Mouse (Mus musculus): ENCODE data around the gene Cd163l1. TPM values are rescaled to one million over a fixed set of nuclear protein-coding genes. Genes with fewer than 3 reads are reported as not detected.

Cd163l1 gene
- not detected in 2 replicates for polyA plus RNA-seq (2015; fragmentation: Nextera tagmentation; extraction: Ambion mirVana)

GRCm38 (mm10) chr7:140217967-140218366 is at the start of gene Cd163l1:
TSS of gene Cd163l1 (plus strand) at chr7:140218267.
- Histone ChIP-seq H3K4me1 (no peaks in the 10 kb centered on the region), H3K9ac (no peak within 1 kb of the TSS), H3K27me3 (no peaks in the 10 kb centered on the region), H3K36me3 (ENCODE audit: poor library complexity, severe bottlenecking) (no peaks in the 10 kb centered on the region), H3K9me3 (replicated peaks) (no peaks in the 10 kb centered on the region), H3K4me3 (no peak within 1 kb of the TSS), H3K4me2 (no peak within 1 kb of the TSS), H3K27ac (no peak within 1 kb of the TSS)
- WGBS = 91% methylated on average over 2 of the region's 2 CpGs
- no peak for ATAC-seq

- H3K4me3 ChIP-seq = no peak overlapping the region
- no peaks in the 10 kb centered on the region for H3K27me3 ChIP-seq
- no peaks in the 10 kb centered on the region for H3K4me1 ChIP-seq
- no peaks in the 10 kb centered on the region for H3K36me3 ChIP-seq (ENCODE audit: poor library complexity, severe bottlenecking)
- H3K9me3 ChIP-seq (replicated peaks) = no peaks in the 10 kb centered on the region
- 85% methylated on average over 4 of the region's 4 CpGs for WGBS
- no peak overlapping the region for H3K4me2 ChIP-seq
- H3K27ac ChIP-seq = no peak overlapping the region
- H3K9ac ChIP-seq = no peak overlapping the region
- ATAC-seq = no peak
Observed at GRCm38 (mm10) chr7:140169386-140169785, 48.7 kb upstream of the Cd163l1 start.

DNA sequence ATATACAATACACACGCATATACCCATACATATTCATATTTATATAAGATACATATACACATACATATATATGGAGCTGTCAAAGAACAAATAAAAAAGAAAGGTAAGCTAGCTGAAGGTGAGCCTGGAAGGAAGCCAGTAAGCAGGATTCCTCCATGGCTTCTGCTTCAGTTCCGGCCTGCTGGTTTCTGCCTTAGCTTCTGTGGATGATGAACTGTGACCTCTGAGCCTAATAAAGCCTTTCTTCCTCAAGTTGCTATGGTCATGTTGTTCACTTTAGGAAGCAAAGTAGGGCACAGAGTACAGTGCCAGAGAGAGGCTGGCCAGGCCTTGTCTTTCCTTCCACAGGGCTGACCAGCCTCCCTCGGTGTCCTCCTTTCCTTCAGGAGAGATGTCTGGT is 47.2 kb upstream of the Cd163l1 start:
- no peak for ATAC-seq
- WGBS = 97% methylated on average over 3 of the region's 3 CpGs
- Histone ChIP-seq H3K27ac (no peak overlapping the region), H3K9me3 (replicated peaks) (no peaks in the 10 kb centered on the region), H3K9ac (no peak overlapping the region), H3K4me3 (no peak overlapping the region), H3K4me1 (no peaks in the 10 kb centered on the region), H3K4me2 (no peak overlapping the region), H3K36me3 (ENCODE audit: poor library complexity, severe bottlenecking) (no peaks in the 10 kb centered on the region), H3K27me3 (no peaks in the 10 kb centered on the region)

DNA sequence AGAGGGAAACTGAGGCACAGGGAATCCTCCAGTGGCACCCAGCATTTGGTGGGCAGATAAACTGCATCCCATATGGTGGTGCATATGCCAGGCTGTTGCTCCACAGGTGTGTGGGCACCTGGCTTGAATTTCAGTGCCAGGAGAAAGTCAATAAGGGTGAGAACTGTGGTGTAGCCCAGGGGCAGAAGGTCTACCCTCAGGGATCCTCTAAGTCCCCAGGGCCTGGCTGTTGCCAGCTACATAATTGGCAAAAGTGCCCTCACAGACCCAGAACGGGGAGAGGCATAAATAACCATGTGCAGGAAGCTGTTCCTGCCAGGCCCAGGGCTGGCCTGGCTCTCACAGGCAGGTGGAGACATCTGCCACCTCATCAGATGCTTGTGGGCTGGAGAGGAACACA is 45.1 kb upstream of the Cd163l1 start, which contains the start of gene Olfr523:
Olfr523 (plus strand) TSS at position 282 of the 400 bp plus-strand sequence.
- 43% methylated on average over 1 of the region's 1 CpGs for WGBS
- no peak for ATAC-seq
- no peak within 1 kb of the TSS for H3K4me3 ChIP-seq
- no peak within 1 kb of the TSS for H3K4me2 ChIP-seq
- no peak within 1 kb of the TSS for H3K9ac ChIP-seq
- no peak within 1 kb of the TSS for H3K27ac ChIP-seq
- no peaks in the 10 kb centered on the region for H3K27me3 ChIP-seq
- no peaks in the 10 kb centered on the region for H3K36me3 ChIP-seq (ENCODE audit: poor library complexity, severe bottlenecking)
- H3K4me1 ChIP-seq = no peaks in the 10 kb centered on the region
- no peaks in the 10 kb centered on the region for H3K9me3 ChIP-seq (replicated peaks)

DNA sequence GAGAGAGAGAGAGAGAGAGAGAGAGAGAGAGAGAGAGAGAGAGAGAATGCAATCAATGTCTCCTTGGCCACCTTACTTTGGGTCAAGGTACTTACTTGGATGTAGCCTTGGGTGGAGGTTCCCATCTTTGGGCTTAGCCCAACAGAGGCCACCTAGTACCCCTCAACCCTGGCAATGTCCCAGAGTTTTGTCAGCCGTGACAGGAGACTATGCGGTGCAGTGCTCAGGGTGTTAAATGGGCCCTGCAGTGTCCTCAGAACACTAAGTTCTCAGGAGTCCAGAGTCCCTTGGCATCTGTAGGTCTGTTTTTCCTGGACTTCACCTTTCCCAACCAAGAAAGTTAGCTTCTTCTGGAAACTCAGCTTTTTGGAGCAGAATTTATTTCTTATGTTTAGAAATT is 38.9 kb upstream of the Cd163l1 start:
- ATAC-seq = no peak

DNA sequence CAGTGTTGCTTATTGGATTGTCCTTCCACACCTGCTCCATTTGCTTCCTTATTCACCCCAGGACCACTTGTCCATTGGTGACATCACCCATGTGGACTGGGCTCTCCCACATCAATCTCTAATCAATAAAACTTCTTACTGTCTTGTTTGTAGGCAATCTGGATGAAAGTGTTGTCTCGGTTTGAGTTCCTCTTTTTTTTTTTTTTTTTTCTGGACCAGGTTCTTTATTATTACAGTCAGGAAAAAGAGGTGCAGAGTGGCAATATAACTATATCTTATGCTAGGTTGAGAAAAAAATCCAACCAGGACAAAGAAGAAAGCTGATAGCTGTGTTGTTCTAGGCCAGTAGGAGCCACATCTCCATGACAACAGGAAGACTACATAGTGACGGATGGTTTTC is 37.4 kb upstream of the Cd163l1 start:
- H3K9me3 ChIP-seq (replicated peaks) = no peaks in the 10 kb centered on the region
- H3K4me2 ChIP-seq = no peak overlapping the region
- H3K4me1 ChIP-seq = no peaks in the 10 kb centered on the region
- 0 out of 2 replicates have a peak, but pooled peaks cover under 1% of the 10 kb centered on the region for H3K27me3 ChIP-seq
- H3K36me3 ChIP-seq (ENCODE audit: poor library complexity, severe bottlenecking) = no peaks in the 10 kb centered on the region
- no peak for ATAC-seq
- no peak overlapping the region for H3K27ac ChIP-seq
- H3K4me3 ChIP-seq = no peak overlapping the region
- 87% methylated on average over 2 of the region's 2 CpGs for WGBS
- no peak overlapping the region for H3K9ac ChIP-seq

More for the DNA sequence above, 38.9 kb upstream of the Cd163l1 start:
- Histone ChIP-seq H3K9me3 (replicated peaks) (no peaks in the 10 kb centered on the region), H3K27ac (no peak overlapping the region), H3K4me3 (no peak overlapping the region), H3K36me3 (ENCODE audit: poor library complexity, severe bottlenecking) (no peaks in the 10 kb centered on the region), H3K27me3 (no peaks in the 10 kb centered on the region), H3K4me2 (no peak overlapping the region), H3K4me1 (no peaks in the 10 kb centered on the region), H3K9ac (no peak overlapping the region)
- 71% methylated on average over 2 of the region's 2 CpGs for WGBS

DNA sequence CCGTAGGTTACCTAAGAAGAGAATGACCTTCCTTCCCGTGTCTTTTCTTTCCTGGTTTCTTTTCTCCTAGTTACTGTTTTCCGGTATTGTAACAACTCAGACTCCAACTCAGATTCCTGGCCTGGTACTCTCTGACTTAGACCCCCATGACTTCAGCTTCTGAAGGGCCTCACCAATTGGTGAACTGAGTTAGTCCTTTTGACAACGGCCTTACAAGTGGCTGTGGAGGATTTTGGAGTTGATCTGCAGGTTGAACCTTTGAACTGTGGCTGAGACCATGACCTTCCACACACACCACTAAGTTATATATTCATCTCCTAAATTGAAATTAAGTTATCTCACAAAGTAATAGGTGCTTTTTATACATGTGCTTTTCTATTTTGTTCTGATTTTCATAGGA is 33.9 kb upstream of the Cd163l1 start:
- WGBS = 86% methylated on average over 4 of the region's 4 CpGs
- no peak for ATAC-seq
- H3K27ac ChIP-seq = no peak overlapping the region
- H3K27me3 ChIP-seq = 0 out of 2 replicates have a peak, but pooled peaks cover 3% of the 10 kb centered on the region
- no peaks in the 10 kb centered on the region for H3K4me1 ChIP-seq
- H3K9me3 ChIP-seq (replicated peaks) = no peaks in the 10 kb centered on the region
- H3K4me2 ChIP-seq = no peak overlapping the region
- H3K36me3 ChIP-seq (ENCODE audit: poor library complexity, severe bottlenecking) = no peaks in the 10 kb centered on the region
- no peak overlapping the region for H3K4me3 ChIP-seq
- H3K9ac ChIP-seq = no peak overlapping the region

DNA sequence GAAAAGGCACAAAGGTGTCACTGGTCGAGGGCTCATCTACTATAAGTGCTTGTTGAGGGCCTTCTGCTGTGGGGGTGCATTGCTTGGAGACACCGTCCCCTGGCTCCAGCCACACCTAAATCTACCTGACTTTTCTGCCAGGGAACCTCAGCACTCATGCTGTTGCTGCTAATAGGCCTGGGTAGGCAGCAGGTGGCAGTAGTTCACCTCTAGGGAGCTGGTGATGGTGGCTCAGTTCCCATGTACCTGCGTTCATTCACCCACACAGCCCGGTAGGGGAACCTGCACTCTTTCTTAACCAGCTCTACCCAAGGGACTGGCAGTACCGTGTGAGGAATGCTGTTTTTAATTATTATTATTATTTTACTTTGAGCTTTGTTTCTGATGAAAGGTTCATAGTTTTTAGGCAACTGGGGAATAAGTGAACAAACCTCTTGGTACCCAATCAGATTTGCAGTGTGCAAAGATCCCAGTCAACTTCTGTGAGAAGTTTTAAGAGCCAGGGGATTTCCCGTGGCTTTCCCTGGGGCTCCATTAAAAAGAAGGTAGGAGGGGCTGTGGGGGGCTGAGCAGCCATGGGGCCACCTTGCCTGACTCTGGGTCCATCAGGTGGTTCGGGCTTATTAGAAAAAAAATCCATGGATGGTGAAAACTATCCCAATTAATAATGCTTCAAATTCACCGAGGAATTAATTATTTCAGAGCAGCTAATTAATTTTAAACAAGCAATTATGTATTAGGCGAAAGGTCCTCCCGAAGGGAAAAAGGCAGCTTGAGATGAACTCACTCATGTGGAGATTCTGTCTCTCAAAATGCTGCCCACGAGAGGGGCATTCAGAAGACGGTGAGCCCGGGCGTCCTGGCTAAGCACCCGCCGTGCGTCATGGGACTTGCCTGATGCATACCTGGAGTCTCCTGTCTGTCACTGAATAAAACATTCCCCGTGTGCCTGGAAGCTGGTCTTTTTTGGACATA is 31.1 kb upstream of the Cd163l1 start:
- Histone ChIP-seq H3K4me3 (no peak overlapping the region), H3K4me2 (no peak overlapping the region), H3K9me3 (replicated peaks) (no peaks in the 10 kb centered on the region), H3K4me1 (no peaks in the 10 kb centered on the region), H3K36me3 (ENCODE audit: poor library complexity, severe bottlenecking) (no peaks in the 10 kb centered on the region), H3K9ac (no peak overlapping the region), H3K27me3 (0 out of 2 replicates have a peak, but pooled peaks cover 3% of the 10 kb centered on the region), H3K27ac (no peak overlapping the region)
- no peak for ATAC-seq
- WGBS = 53% methylated on average over 18 of the region's 18 CpGs

- Histone ChIP-seq H3K9me3 (replicated peaks) (no peaks in the 10 kb centered on the region), H3K4me2 (no peak overlapping the region), H3K27me3 (0 out of 2 replicates have a peak, but pooled peaks cover 3% of the 10 kb centered on the region), H3K4me1 (no peaks in the 10 kb centered on the region), H3K9ac (no peak overlapping the region), H3K27ac (no peak overlapping the region), H3K36me3 (ENCODE audit: poor library complexity, severe bottlenecking) (no peaks in the 10 kb centered on the region), H3K4me3 (no peak overlapping the region)
- WGBS = 81% methylated on average over 7 of the region's 7 CpGs
- no peak for ATAC-seq
Observed at GRCm38 (mm10) chr7:140187721-140188390, 30.2 kb upstream of the Cd163l1 start.

GRCm38 (mm10) chr7:140188391-140189328 is 29.4 kb upstream of the Cd163l1 start:
- WGBS = 64% methylated on average over 4 of the region's 4 CpGs
- Histone ChIP-seq H3K36me3 (ENCODE audit: poor library complexity, severe bottlenecking) (no peaks in the 10 kb centered on the region), H3K4me3 (no peak overlapping the region), H3K4me1 (no peaks in the 10 kb centered on the region), H3K4me2 (no peak overlapping the region), H3K27me3 (0 out of 2 replicates have a peak, but pooled peaks cover 3% of the 10 kb centered on the region), H3K9ac (no peak overlapping the region), H3K9me3 (replicated peaks) (no peaks in the 10 kb centered on the region), H3K27ac (no peak overlapping the region)
- no peak for ATAC-seq

- Histone ChIP-seq H3K4me3 (no peak overlapping the region), H3K27me3 (0 out of 2 replicates have a peak, but pooled peaks cover 3% of the 10 kb centered on the region), H3K4me1 (no peaks in the 10 kb centered on the region), H3K27ac (no peak overlapping the region), H3K4me2 (no peak overlapping the region), H3K9ac (no peak overlapping the region), H3K9me3 (replicated peaks) (no peaks in the 10 kb centered on the region), H3K36me3 (ENCODE audit: poor library complexity, severe bottlenecking) (no peaks in the 10 kb centered on the region)
- WGBS = 95% methylated on average over 1 of the region's 1 CpGs
- no peak for ATAC-seq
Observed at GRCm38 (mm10) chr7:140190435-140190834, 27.6 kb upstream of the Cd163l1 start.
